Mouse (Mus musculus): ENCODE results near the gene Arrdc2. TPM values are rescaled to one million over a fixed set of nuclear protein-coding genes. Genes with fewer than 3 reads are reported as not detected.

Gene Arrdc2
- polyA plus RNA-seq, 1 experiment: 31.4 TPM

GRCm38 (mm10) chr8:70852595-70853231, 13.2 kb upstream of the Arrdc2 start:
- Histone ChIP-seq H3K4me1 (ENCODE audit: control insufficient read depth, insufficient read depth, low read length) (peaks cover 2% of the 10 kb centered on the region; the same call in 1 of the 2 replicates), H3K27ac (ENCODE audit: insufficient read depth, low read length) (no peak overlapping the region), H3K4me3 (ENCODE audit: insufficient read depth, low read length) (no peak overlapping the region)
- no peak for TF ChIP-seq POLR2A (IDR thresholded peaks at IDR 0.05; ENCODE audit: extremely low read depth, insufficient read depth, low read length)
- no peak for TF ChIP-seq CTCF (IDR thresholded peaks at IDR 0.05; ENCODE audit: extremely low read depth, insufficient read depth, low read length)

GRCm38 (mm10) chr8:70851837-70852236, 12.3 kb upstream of the Arrdc2 start:
- no peak for TF ChIP-seq POLR2A (IDR thresholded peaks at IDR 0.05; ENCODE audit: extremely low read depth, insufficient read depth, low read length)
- TF ChIP-seq CTCF (IDR thresholded peaks at IDR 0.05; ENCODE audit: extremely low read depth, insufficient read depth, low read length): no peak
- Histone ChIP-seq H3K4me1 (ENCODE audit: control insufficient read depth, insufficient read depth, low read length) (no peaks in the 10 kb centered on the region; the same call in 1 of the 2 replicates), H3K27ac (ENCODE audit: insufficient read depth, low read length) (no peak overlapping the region), H3K4me3 (ENCODE audit: insufficient read depth, low read length) (no peak overlapping the region)

- Histone ChIP-seq H3K4me1 (ENCODE audit: control insufficient read depth, insufficient read depth, low read length) (no peaks in the 10 kb centered on the region), H3K4me3 (ENCODE audit: insufficient read depth, low read length) (no peak overlapping the region), H3K27ac (ENCODE audit: insufficient read depth, low read length) (no peak overlapping the region)
- TF ChIP-seq POLR2A (IDR thresholded peaks at IDR 0.05; ENCODE audit: extremely low read depth, insufficient read depth, low read length) (no peak), CTCF (IDR thresholded peaks at IDR 0.05; ENCODE audit: extremely low read depth, insufficient read depth, low read length) (no peak)
These were observed 11.4 kb upstream of the Arrdc2 start for GRCm38 (mm10) chr8:70850947-70851346.

- Histone ChIP-seq H3K27ac (ENCODE audit: insufficient read depth, low read length) (no peak overlapping the region), H3K4me1 (ENCODE audit: control insufficient read depth, insufficient read depth, low read length) (no peaks in the 10 kb centered on the region)
These were observed 10.8 kb upstream of the Arrdc2 start for GRCm38 (mm10) chr8:70850132-70850845.

DNA sequence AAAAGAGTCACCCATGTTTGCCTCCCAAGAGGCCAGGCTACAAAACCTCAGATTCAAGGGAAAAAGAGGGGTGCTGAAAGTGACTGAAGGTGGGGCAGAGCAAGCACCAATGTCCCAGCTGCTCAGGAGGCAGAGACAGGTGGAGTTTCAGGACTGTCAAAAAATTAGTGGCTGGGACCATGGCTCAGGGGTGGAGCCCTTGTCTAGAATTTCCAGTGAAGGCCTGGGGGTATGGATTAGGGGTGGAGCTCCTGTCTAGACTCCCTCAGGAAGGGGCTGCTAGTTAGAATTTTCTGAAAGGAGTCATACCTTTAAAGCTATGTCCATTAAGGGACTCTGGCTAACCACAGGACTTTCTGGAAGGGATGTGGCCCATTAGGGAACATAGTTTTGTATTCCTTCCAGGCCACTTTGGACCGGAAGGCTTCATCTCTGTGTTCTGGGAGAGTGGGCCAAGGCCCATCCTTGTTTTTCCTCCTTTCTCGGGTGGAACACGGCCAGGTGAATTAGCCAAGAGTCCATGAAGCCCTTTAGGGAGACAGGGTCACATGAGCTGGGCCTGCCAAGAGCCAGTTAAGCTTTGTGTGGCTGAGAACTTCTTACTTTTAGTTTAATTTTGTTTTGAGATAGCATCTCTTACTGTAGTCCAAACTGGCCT, 9.9 kb upstream of the Arrdc2 start:
- Histone ChIP-seq H3K4me1 (ENCODE audit: control insufficient read depth, insufficient read depth, low read length) (no peaks in the 10 kb centered on the region), H3K27ac (ENCODE audit: insufficient read depth, low read length) (no peak overlapping the region), H3K4me3 (ENCODE audit: insufficient read depth, low read length) (no peak overlapping the region)
- no peak for TF ChIP-seq CTCF (IDR thresholded peaks at IDR 0.05; ENCODE audit: extremely low read depth, insufficient read depth, low read length)
- TF ChIP-seq POLR2A (IDR thresholded peaks at IDR 0.05; ENCODE audit: extremely low read depth, insufficient read depth, low read length): no peak

More at GRCm38 (mm10) chr8:70850132-70850845, 10.8 kb upstream of the Arrdc2 start:
- no peak for TF ChIP-seq CTCF (IDR thresholded peaks at IDR 0.05; ENCODE audit: extremely low read depth, insufficient read depth, low read length)
- no peak overlapping the region for H3K4me3 ChIP-seq (ENCODE audit: insufficient read depth, low read length)

- TF ChIP-seq POLR2A (IDR thresholded peaks at IDR 0.05; ENCODE audit: extremely low read depth, insufficient read depth, low read length): no peak
- no peak for TF ChIP-seq CTCF (IDR thresholded peaks at IDR 0.05; ENCODE audit: extremely low read depth, insufficient read depth, low read length)
These were observed 7.0 kb upstream of the Arrdc2 start for GRCm38 (mm10) chr8:70846371-70847154.

DNA sequence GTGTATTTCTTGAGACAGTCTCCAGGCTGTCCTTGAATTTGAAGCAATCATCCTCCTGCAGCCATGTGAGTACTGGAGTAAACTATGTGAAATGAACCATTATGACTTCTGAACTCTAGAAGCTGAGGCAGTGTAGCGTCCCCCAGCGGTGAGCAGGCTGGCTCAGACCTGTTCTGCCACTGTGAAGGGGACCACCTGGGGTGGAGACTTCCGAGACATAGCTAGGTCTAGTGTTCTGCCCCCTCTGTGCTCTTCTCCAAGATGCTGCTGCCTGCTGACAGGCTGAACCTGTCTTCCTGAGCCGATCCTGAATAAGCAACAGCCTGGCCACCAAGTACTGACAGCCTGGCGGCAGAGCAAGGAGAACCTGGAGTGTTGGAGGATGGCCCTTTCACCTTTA, 5.6 kb upstream of the Arrdc2 start:
- Histone ChIP-seq H3K4me1 (ENCODE audit: control insufficient read depth, insufficient read depth, low read length) (no peaks in the 10 kb centered on the region), H3K27ac (ENCODE audit: insufficient read depth, low read length) (no peak overlapping the region), H3K4me3 (ENCODE audit: insufficient read depth, low read length) (no peak overlapping the region)
- no peak for TF ChIP-seq POLR2A (IDR thresholded peaks at IDR 0.05; ENCODE audit: extremely low read depth, insufficient read depth, low read length)

More at GRCm38 (mm10) chr8:70846371-70847154, 7.0 kb upstream of the Arrdc2 start:
- no peak overlapping the region for H3K27ac ChIP-seq (ENCODE audit: insufficient read depth, low read length)
- no peaks in the 10 kb centered on the region for H3K4me1 ChIP-seq (ENCODE audit: control insufficient read depth, insufficient read depth, low read length)
- no peak overlapping the region for H3K4me3 ChIP-seq (ENCODE audit: insufficient read depth, low read length)

DNA sequence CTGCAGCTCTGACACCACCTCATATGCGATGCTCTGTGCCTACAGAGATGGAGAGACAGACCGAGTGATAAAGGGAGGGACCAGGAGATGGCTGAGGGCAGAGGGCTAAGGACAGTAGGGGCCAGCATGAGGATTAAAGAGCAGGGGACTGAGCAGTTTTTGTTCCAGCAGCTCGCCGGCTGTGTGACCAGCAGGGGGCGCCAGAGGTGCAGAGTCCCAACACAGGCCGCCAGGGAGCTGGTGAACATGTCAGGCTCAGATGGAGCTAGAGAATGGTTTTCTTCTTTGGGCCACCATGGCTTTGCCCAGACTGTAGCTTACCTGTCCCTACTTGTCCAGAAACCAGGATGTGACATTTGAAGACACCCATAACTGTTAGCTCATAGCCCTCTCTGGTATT, 5.0 kb upstream of the Arrdc2 start:
- peak; percentile 78 for TF ChIP-seq CTCF (IDR thresholded peaks at IDR 0.05; ENCODE audit: extremely low read depth, insufficient read depth, low read length)
- TF ChIP-seq POLR2A (IDR thresholded peaks at IDR 0.05; ENCODE audit: extremely low read depth, insufficient read depth, low read length): no peak
- Histone ChIP-seq H3K4me1 (ENCODE audit: control insufficient read depth, insufficient read depth, low read length) (no peaks in the 10 kb centered on the region), H3K4me3 (ENCODE audit: insufficient read depth, low read length) (no peak overlapping the region), H3K27ac (ENCODE audit: insufficient read depth, low read length) (no peak overlapping the region)

GRCm38 (mm10) chr8:70843941-70844340, 4.4 kb upstream of the Arrdc2 start:
- H3K27ac ChIP-seq (ENCODE audit: insufficient read depth, low read length): no peak overlapping the region
- no peak for TF ChIP-seq CTCF (IDR thresholded peaks at IDR 0.05; ENCODE audit: extremely low read depth, insufficient read depth, low read length)
- no peak overlapping the region for H3K4me3 ChIP-seq (ENCODE audit: insufficient read depth, low read length)
- no peaks in the 10 kb centered on the region for H3K4me1 ChIP-seq (ENCODE audit: control insufficient read depth, insufficient read depth, low read length)

Measured in cortical plate, adult 2 months (tissue).